Mouse (Mus musculus): ENCODE results near the gene Hoxb6. TPM values are rescaled to one million over a fixed set of nuclear protein-coding genes. Genes with fewer than 3 reads are reported as not detected.

Gene Hoxb6
- polyA plus RNA-seq, 1 experiment from 2014 or later: 8.3 TPM

- peak overlapping the region; percentile 50 for H3K4me2 ChIP-seq (ENCODE audit: low read depth, low read length)
- 29% methylated on average over 3 of the region's 3 CpGs for WGBS
- peak overlapping the region; percentile 8; the same call in 1 of the 2 replicates for H3K9ac ChIP-seq (ENCODE audit: low read length)
- H3K27ac ChIP-seq (ENCODE audit: low read length): 0 out of 2 replicates have a peak overlapping the region, but pooled peaks have one; percentile 14
- no peak overlapping the region for H3K4me3 ChIP-seq (replicated peaks; ENCODE audit: low read length)
- H3K27me3 ChIP-seq (ENCODE audit: control insufficient read depth, insufficient read depth, low read length): peaks cover 73% of the 10 kb centered on the region
- H3K36me3 ChIP-seq (ENCODE audit: control insufficient read depth, insufficient read depth, low read length): no peaks in the 10 kb centered on the region
- H3K9me3 ChIP-seq (replicated peaks; ENCODE audit: control insufficient read depth, low read length): no peaks in the 10 kb centered on the region
- ATAC-seq (ENCODE audit: insufficient read depth, low FRiP score): no peak
- peaks cover 26% of the 10 kb centered on the region for H3K4me1 ChIP-seq (ENCODE audit: control insufficient read depth, insufficient read depth, low read length)
Measured at GRCm38 (mm10) chr11:96297428-96297827, 5.2 kb downstream of the Hoxb6 start.

GRCm38 (mm10) chr11:96297968-96298635 is 5.8 kb downstream of the Hoxb6 start:
- ATAC-seq (ENCODE audit: insufficient read depth, low FRiP score): no peak
- no peaks in the 10 kb centered on the region for H3K36me3 ChIP-seq (ENCODE audit: control insufficient read depth, insufficient read depth, low read length)
- H3K4me1 ChIP-seq (ENCODE audit: control insufficient read depth, insufficient read depth, low read length): peaks cover 26% of the 10 kb centered on the region
- H3K27me3 ChIP-seq (ENCODE audit: control insufficient read depth, insufficient read depth, low read length): peaks cover 74% of the 10 kb centered on the region
- H3K4me3 ChIP-seq (replicated peaks; ENCODE audit: low read length): peak overlapping the region; percentile 58
- H3K27ac ChIP-seq (ENCODE audit: low read length): peak overlapping the region; percentile 1; the same call in 1 of the 2 replicates
- H3K4me2 ChIP-seq (ENCODE audit: low read depth, low read length): peak overlapping the region; percentile 87
- no peak overlapping the region; the same call in 1 of the 2 replicates for H3K9ac ChIP-seq (ENCODE audit: low read length)
- whole genome bisulfite sequencing: 20% methylated on average over 11 of the region's 11 CpGs
- H3K9me3 ChIP-seq (replicated peaks; ENCODE audit: control insufficient read depth, low read length): no peaks in the 10 kb centered on the region

- peaks cover 68% of the 10 kb centered on the region for H3K27me3 ChIP-seq (ENCODE audit: control insufficient read depth, insufficient read depth, low read length)
- H3K4me1 ChIP-seq (ENCODE audit: control insufficient read depth, insufficient read depth, low read length): peaks cover 26% of the 10 kb centered on the region
- H3K4me2 ChIP-seq (ENCODE audit: low read depth, low read length): peak overlapping the region; percentile 87
- under 1% methylated on average over 66 of the region's 66 CpGs for WGBS
- ATAC-seq (ENCODE audit: insufficient read depth, low FRiP score): peak; percentile 32; the same call in 1 of the 2 replicates
- H3K36me3 ChIP-seq (ENCODE audit: control insufficient read depth, insufficient read depth, low read length): no peaks in the 10 kb centered on the region
- peak overlapping the region; percentile 73 for H3K27ac ChIP-seq (ENCODE audit: low read length)
- peak overlapping the region; percentile 58 for H3K4me3 ChIP-seq (replicated peaks; ENCODE audit: low read length)
- H3K9me3 ChIP-seq (replicated peaks; ENCODE audit: control insufficient read depth, low read length): no peaks in the 10 kb centered on the region
- peak overlapping the region; percentile 81 for H3K9ac ChIP-seq (ENCODE audit: low read length)
Measured at GRCm38 (mm10) chr11:96298895-96299667, 6.8 kb downstream of the Hoxb6 start.

- no peak for ATAC-seq (ENCODE audit: insufficient read depth, low FRiP score)
- 8% methylated on average over 9 of the region's 9 CpGs for WGBS
- Histone ChIP-seq H3K9ac (ENCODE audit: low read length) (peak overlapping the region; percentile 81), H3K4me2 (ENCODE audit: low read depth, low read length) (peak overlapping the region; percentile 87), H3K4me3 (replicated peaks; ENCODE audit: low read length) (peak overlapping the region; percentile 58), H3K27me3 (ENCODE audit: control insufficient read depth, insufficient read depth, low read length) (peaks cover 61% of the 10 kb centered on the region), H3K27ac (ENCODE audit: low read length) (peak overlapping the region; percentile 73), H3K36me3 (ENCODE audit: control insufficient read depth, insufficient read depth, low read length) (no peaks in the 10 kb centered on the region), H3K9me3 (replicated peaks; ENCODE audit: control insufficient read depth, low read length) (no peaks in the 10 kb centered on the region), H3K4me1 (ENCODE audit: control insufficient read depth, insufficient read depth, low read length) (peaks cover 26% of the 10 kb centered on the region)
Measured at GRCm38 (mm10) chr11:96299781-96300180, 7.5 kb downstream of the Hoxb6 start.

GRCm38 (mm10) chr11:96300354-96301063 is 8.2 kb downstream of the Hoxb6 start:
- ATAC-seq (ENCODE audit: insufficient read depth, low FRiP score): no peak
- Histone ChIP-seq H3K27me3 (ENCODE audit: control insufficient read depth, insufficient read depth, low read length) (peaks cover 57% of the 10 kb centered on the region), H3K9ac (ENCODE audit: low read length) (peak overlapping the region; percentile 81), H3K9me3 (replicated peaks; ENCODE audit: control insufficient read depth, low read length) (no peaks in the 10 kb centered on the region), H3K27ac (ENCODE audit: low read length) (peak overlapping the region; percentile 73), H3K4me2 (ENCODE audit: low read depth, low read length) (peak overlapping the region; percentile 87), H3K36me3 (ENCODE audit: control insufficient read depth, insufficient read depth, low read length) (no peaks in the 10 kb centered on the region), H3K4me3 (replicated peaks; ENCODE audit: low read length) (peak overlapping the region; percentile 58), H3K4me1 (ENCODE audit: control insufficient read depth, insufficient read depth, low read length) (peaks cover 24% of the 10 kb centered on the region)
- 4% methylated on average over 35 of the region's 35 CpGs for WGBS

- Histone ChIP-seq H3K9me3 (replicated peaks; ENCODE audit: control insufficient read depth, low read length) (no peaks in the 10 kb centered on the region), H3K4me1 (ENCODE audit: control insufficient read depth, insufficient read depth, low read length) (peaks cover 19% of the 10 kb centered on the region), H3K27me3 (ENCODE audit: control insufficient read depth, insufficient read depth, low read length) (peaks cover 57% of the 10 kb centered on the region), H3K9ac (ENCODE audit: low read length) (peak overlapping the region; percentile 81), H3K4me2 (ENCODE audit: low read depth, low read length) (peak overlapping the region; percentile 87), H3K27ac (ENCODE audit: low read length) (peak overlapping the region; percentile 73; the same call in 1 of the 2 replicates), H3K4me3 (replicated peaks; ENCODE audit: low read length) (peak overlapping the region; percentile 58), H3K36me3 (ENCODE audit: control insufficient read depth, insufficient read depth, low read length) (no peaks in the 10 kb centered on the region)
- 25% methylated on average over 10 of the region's 10 CpGs for WGBS
- no peak for ATAC-seq (ENCODE audit: insufficient read depth, low FRiP score)
Measured at GRCm38 (mm10) chr11:96301064-96301431, 8.8 kb downstream of the Hoxb6 start.

- H3K4me1 ChIP-seq (ENCODE audit: control insufficient read depth, insufficient read depth, low read length): peaks cover 15% of the 10 kb centered on the region; the same call in 1 of the 2 replicates
- no peak for ATAC-seq (ENCODE audit: insufficient read depth, low FRiP score)
- H3K4me2 ChIP-seq (ENCODE audit: low read depth, low read length): peak overlapping the region; percentile 87
- peaks cover 52% of the 10 kb centered on the region for H3K27me3 ChIP-seq (ENCODE audit: control insufficient read depth, insufficient read depth, low read length)
- WGBS: 13% methylated on average over 15 of the region's 15 CpGs
- peak overlapping the region; percentile 50 for H3K9ac ChIP-seq (ENCODE audit: low read length)
- H3K27ac ChIP-seq (ENCODE audit: low read length): peak overlapping the region; percentile 89
- H3K36me3 ChIP-seq (ENCODE audit: control insufficient read depth, insufficient read depth, low read length): no peaks in the 10 kb centered on the region
- peak overlapping the region; percentile 21 for H3K4me3 ChIP-seq (replicated peaks; ENCODE audit: low read length)
- no peaks in the 10 kb centered on the region for H3K9me3 ChIP-seq (replicated peaks; ENCODE audit: control insufficient read depth, low read length)
Measured at GRCm38 (mm10) chr11:96301837-96302236, 9.6 kb downstream of the Hoxb6 start.

GRCm38 (mm10) chr11:96302381-96303150 is 10.3 kb downstream of the Hoxb6 start:
- peaks cover 45% of the 10 kb centered on the region for H3K27me3 ChIP-seq (ENCODE audit: control insufficient read depth, insufficient read depth, low read length)
- H3K27ac ChIP-seq (ENCODE audit: low read length): peak overlapping the region; percentile 89
- WGBS: 27% methylated on average over 23 of the region's 23 CpGs
- H3K4me2 ChIP-seq (ENCODE audit: low read depth, low read length): peak overlapping the region; percentile 87
- peak overlapping the region; percentile 48 for H3K4me3 ChIP-seq (replicated peaks; ENCODE audit: low read length)
- no peaks in the 10 kb centered on the region for H3K9me3 ChIP-seq (replicated peaks; ENCODE audit: control insufficient read depth, low read length)
- H3K4me1 ChIP-seq (ENCODE audit: control insufficient read depth, insufficient read depth, low read length): peaks cover 15% of the 10 kb centered on the region; the same call in 1 of the 2 replicates
- peak overlapping the region; percentile 50 for H3K9ac ChIP-seq (ENCODE audit: low read length)
- no peaks in the 10 kb centered on the region for H3K36me3 ChIP-seq (ENCODE audit: control insufficient read depth, insufficient read depth, low read length)
- ATAC-seq (ENCODE audit: insufficient read depth, low FRiP score): no peak

Measured in stomach, embryonic 16.5 days (tissue).